ENCODE assay signal across 9 mouse cellular contexts in genomic region chr16:33581661-33582099, GRCm38 (mm10).
DNase-seq lines count a peak whose midpoint lies in the region; ATAC-seq and TF ChIP-seq lines count a peak whose summit lies in the region.
"Had no signal": no experiment of that assay in that cellular context is flagged by ENCODE, and none has a peak within 500 bp of the region (broad histone marks: within the 10 kb centered on the region; RNA-seq: fewer than 3 reads in every experiment).

No protein-coding gene starts in this region.

- H3K27me3 ChIP-seq in heart, embryonic 10.5 days (ENCODE audit: insufficient read depth, poor library complexity, severe bottlenecking): no peaks in the 10 kb centered on the region
- H3K27me3 ChIP-seq in kidney, postnatal 0 days (ENCODE audit: insufficient read depth, low read length): no peaks in the 10 kb centered on the region
- H3K27me3 ChIP-seq in forebrain, embryonic 11.5 days (ENCODE audit: control insufficient read depth, insufficient read depth, low read length): no peaks in the 10 kb centered on the region

- H3K36me3 ChIP-seq in heart, embryonic 10.5 days: no peaks in the 10 kb centered on the region
- H3K36me3 ChIP-seq in kidney, postnatal 0 days (ENCODE audit: insufficient read depth, low read length): no peaks in the 10 kb centered on the region
- H3K36me3 ChIP-seq in forebrain, embryonic 11.5 days (ENCODE audit: control insufficient read depth, insufficient read depth, low read length): no peaks in the 10 kb centered on the region
- H3K36me3 ChIP-seq: G1E had no signal

- 21% methylated on average over 4 of the region's 4 CpGs for WGBS in lung, adult 2 months
- 21% methylated on average over 4 of the region's 4 CpGs for WGBS in heart, embryonic 10.5 days
- 26% methylated on average over 4 of the region's 4 CpGs for WGBS in kidney, postnatal 0 days
- WGBS in forebrain, embryonic 11.5 days: 68% methylated on average over 4 of the region's 4 CpGs

- peaks cover 34% of the 10 kb centered on the region for H3K4me1 ChIP-seq in lung, adult 2 months (ENCODE audit: control insufficient read depth, insufficient read depth, low read length)
- H3K4me1 ChIP-seq in heart, embryonic 10.5 days: peaks cover 78% of the 10 kb centered on the region
- peaks cover 38% of the 10 kb centered on the region for H3K4me1 ChIP-seq in kidney, postnatal 0 days (replicated peaks; ENCODE audit: insufficient read depth, low read length)
- H3K4me1 ChIP-seq in forebrain, embryonic 11.5 days (replicated peaks; ENCODE audit: control insufficient read depth, insufficient read depth, low read length): peaks cover 18% of the 10 kb centered on the region

- peak overlapping the region; percentile 86 for H3K27ac ChIP-seq in heart, embryonic 10.5 days
- H3K27ac ChIP-seq in kidney, postnatal 0 days: peak overlapping the region; percentile 92
- no peak overlapping the region for H3K27ac ChIP-seq in forebrain, embryonic 11.5 days (ENCODE audit: low read depth, low read length)

- peak; percentile 71 to 79 for DNase-seq in lung, adult 18-20 months
- no peak for DNase-seq in lung, adult 2 months
- no peak for DNase-seq in heart, embryonic 10.5 days (ENCODE audit: low spot score)
- DNase-seq in kidney, postnatal 0 days (ENCODE audit: low spot score): peak; percentile 85
- peak; percentile 85 for DNase-seq in skeletal muscle tissue, adult 2 months (ENCODE audit: low read depth, low spot score)
- DNase-seq in right cerebral cortex, postnatal 14 days: no peak
- DNase-seq in forebrain, embryonic 11.5 days (ENCODE audit: low spot score): no peak
- DNase-seq in spleen, postnatal 36 days (ENCODE audit: low spot score in 2 of 2): no peak

- H3K9me3 ChIP-seq in heart, embryonic 10.5 days: no peaks in the 10 kb centered on the region
- H3K9me3 ChIP-seq in kidney, postnatal 0 days (replicated peaks; ENCODE audit: low read length): no peaks in the 10 kb centered on the region
- no peaks in the 10 kb centered on the region for H3K9me3 ChIP-seq in forebrain, embryonic 11.5 days (ENCODE audit: control insufficient read depth, low read length)
- H3K9me3 ChIP-seq: G1E had no signal

- TF ChIP-seq CTCF in lung, adult 2 months (IDR thresholded peaks at IDR 0.05; ENCODE audit: insufficient read depth, low read length): no peak
- no peak for TF ChIP-seq CTCF in kidney, postnatal 0 days (IDR thresholded peaks at IDR 0.05; ENCODE audit: low read depth)

- ATAC-seq in kidney, postnatal 0 days (replicated peaks; ENCODE audit: low FRiP score, low read depth): peak; percentile 9; the same call in 1 of the 2 replicates
- no peak for ATAC-seq in forebrain, embryonic 11.5 days (replicated peaks; ENCODE audit: low FRiP score)

- no peak overlapping the region for H3K4me2 ChIP-seq in kidney, postnatal 0 days (ENCODE audit: low read length)
- H3K4me2 ChIP-seq in forebrain, embryonic 11.5 days (ENCODE audit: low read depth, low read length, severe bottlenecking): no peak overlapping the region

- no peak overlapping the region for H3K9ac ChIP-seq in kidney, postnatal 0 days (ENCODE audit: low read depth, low read length)
- H3K9ac ChIP-seq in forebrain, embryonic 11.5 days (ENCODE audit: low read length): no peak overlapping the region

- no peak for TF ChIP-seq POLR2A in lung, adult 2 months (IDR thresholded peaks at IDR 0.05; ENCODE audit: borderline replicate concordance, extremely low read depth, low read depth, low read length)

- H3K4me3 ChIP-seq in lung, adult 2 months (replicated peaks; ENCODE audit: extremely low read depth, low read depth, low read length): no peak overlapping the region
- no peak overlapping the region for H3K4me3 ChIP-seq in heart, embryonic 10.5 days
- H3K4me3 ChIP-seq in kidney, postnatal 0 days (replicated peaks; ENCODE audit: low read depth, low read length): no peak overlapping the region
- no peak overlapping the region for H3K4me3 ChIP-seq in forebrain, embryonic 11.5 days (ENCODE audit: low read depth, low read length)

Comparison
In these comparisons a context has a peak if more than half of its experiments do, and no peak if none do; other contexts are left out.
1. DNase-seq: peak in lung, adult 18-20 months (2 of 2), kidney, postnatal 0 days (single experiment) and skeletal muscle tissue, adult 2 months (single experiment); none in lung, adult 2 months (single experiment), heart, embryonic 10.5 days (single experiment), right cerebral cortex, postnatal 14 days (single experiment), forebrain, embryonic 11.5 days (single experiment) and spleen, postnatal 36 days (0 of 2).